Mouse (Mus musculus) limb, embryonic 14.5 days (tissue): ENCODE results near the gene Gabra4. TPM values are rescaled to one million over a fixed set of nuclear protein-coding genes. Genes with fewer than 3 reads are reported as not detected.

Source experiments
- ATAC-seq: fragments of 200-750 bp; cut with Nextera tagmentation; 2 replicates; pipeline ENCODE4 v1.8.0; 2017; ENCODE audit warnings: low read depth, moderate number of reproducible peaks, moderate TSS enrichment; ENCODE audit not compliant: low FRiP score
- DNase-seq: peaks from one replicate; pipeline ENCODE4 v3.0.0-alpha.2; 2015; ENCODE audit warnings: low spot score
- H3K27ac ChIP-seq: fragments of 300-500 bp; sonication (generic); replicated peaks from 2 replicates; pipeline ENCODE4 v1.5.1; 2014; ENCODE audit warnings: low read depth, mild to moderate bottlenecking, low read length, moderate library complexity, mixed read lengths
- H3K27me3 ChIP-seq: fragments of 300-500 bp; sonication (generic); 2 replicates; pipeline ENCODE4 v1.6.1; 2014; ENCODE audit warnings: low read length, mixed read lengths; ENCODE audit not compliant: control insufficient read depth, insufficient read depth
- H3K36me3 ChIP-seq: fragments of 300-500 bp; sonication (generic); 2 replicates; pipeline ENCODE4 v1.6.1; 2014; ENCODE audit warnings: mild to moderate bottlenecking, low read length, moderate library complexity, mixed read lengths; ENCODE audit not compliant: control insufficient read depth, insufficient read depth
- H3K4me1 ChIP-seq: fragments of 300-500 bp; sonication (generic); 2 replicates; pipeline ENCODE4 v1.6.1; 2014; ENCODE audit warnings: antibody characterized with exemption, low read length, mixed read lengths; ENCODE audit not compliant: control insufficient read depth, insufficient read depth
- H3K4me2 ChIP-seq: fragments of 300-500 bp; sonication (generic); replicated peaks from 2 replicates; pipeline ENCODE4 v1.6.1; 2014; ENCODE audit warnings: low read depth, mild to moderate bottlenecking, low read length, moderate library complexity; ENCODE audit not compliant: severe bottlenecking
- H3K4me3 ChIP-seq: fragments of 300-500 bp; sonication (generic); replicated peaks from 2 replicates; pipeline ENCODE4 v1.5.1; 2014; ENCODE audit warnings: low read length
- H3K9ac ChIP-seq: fragments of 300-500 bp; sonication (generic); 2 replicates; pipeline ENCODE4 v1.6.1; 2014; ENCODE audit warnings: mild to moderate bottlenecking, low read depth, low read length, moderate library complexity; ENCODE audit not compliant: severe bottlenecking
- H3K9me3 ChIP-seq: fragments of 300-500 bp; sonication (generic); 2 replicates; pipeline ENCODE4 v1.6.1; 2016; ENCODE audit warnings: low read length; ENCODE audit not compliant: control insufficient read depth
- POLR2A ChIP-seq: fragments of 200-500 bp; IDR thresholded peaks from 2 replicates; pipeline ENCODE4 v1.8.0; 2012; ENCODE audit warnings: inconsistent platforms, mild to moderate bottlenecking, moderate library complexity, borderline replicate concordance; ENCODE audit not compliant: insufficient read depth, insufficient read length; ENCODE audit errors: extremely low read depth
- WGBS: fragments of 180-500 bp; shearing (Covaris S2); extraction: QIAGEN DNeasy Blood & Tissue Kit; methylation state at CpG from one replicate; pipeline ENCODE4 v1.1.7; 2014; 5-methylcytosine and 5-hydroxymethylcytosine counted together
- polyA plus RNA-seq, 2 experiments: library from polyadenylated mRNA; depleted of rRNA in 1 of 2; stranded (reverse) in 1 of 2; unstranded in 1 of 2; fragments of >200 nt; fragmentation: Nextera tagmentation in 1 of 2; extraction: Ambion mirVana in 1 of 2; gene quantifications; 2 replicates each; pipeline versions ENCODE4 v1.2.1 to v1.2.3; 2012 to 2014

Gene Gabra4
- polyA plus RNA-seq, 2 experiments, result 2.2 to 6.0 TPM

DNA sequence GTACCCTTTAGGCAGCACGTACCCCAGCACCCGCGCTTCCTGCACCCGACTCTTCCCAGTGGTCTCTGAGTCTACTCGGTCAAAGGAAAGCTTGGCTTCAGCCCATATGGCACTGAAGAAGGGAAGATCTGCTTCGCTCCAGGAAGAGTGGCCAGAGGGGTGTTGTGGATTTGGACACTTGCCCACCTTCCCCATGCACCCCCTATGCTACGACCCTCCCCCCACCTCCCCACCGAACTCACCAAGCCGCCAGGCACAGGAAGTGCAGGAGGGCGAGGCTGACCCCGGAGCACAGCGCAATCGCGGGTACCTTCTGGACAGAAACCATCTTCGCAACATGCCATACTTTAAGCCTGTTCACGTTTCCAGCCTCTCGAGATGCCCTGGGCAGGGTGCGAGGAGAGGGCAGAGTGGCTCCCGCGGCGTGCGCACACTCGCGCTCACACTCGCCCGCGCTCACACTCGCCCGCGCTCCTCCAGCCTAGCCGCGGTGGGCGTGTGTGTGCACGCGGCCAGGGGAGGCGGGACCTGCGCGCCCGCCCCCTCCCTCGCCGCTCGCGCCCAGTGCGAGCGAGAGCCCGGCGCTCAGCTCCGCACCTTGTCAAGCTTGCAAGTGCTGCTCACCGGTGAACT is 510 bp downstream of the Gabra4 start, which contains the start of gene Gabrb1:
TSS of gene Gabrb1 (plus strand) at position 632 of the 633 bp plus-strand sequence.
- Histone ChIP-seq H3K36me3 (no peaks in the 10 kb centered on the region), H3K4me1 (no peaks in the 10 kb centered on the region), H3K27me3 (peaks cover 21% of the 10 kb centered on the region), H3K4me3 (peak within 1 kb of the TSS; percentile 53), H3K9me3 (no peaks in the 10 kb centered on the region), H3K27ac (no peak within 1 kb of the TSS), H3K9ac (peak within 1 kb of the TSS; percentile 48), H3K4me2 (peak within 1 kb of the TSS; percentile 96)
- WGBS, result 5% methylated on average over 25 of the region's 49 CpGs
- peak; percentile 16 for DNase-seq
- no peak for TF ChIP-seq POLR2A
- ATAC-seq, result peak; percentile 86

DNA sequence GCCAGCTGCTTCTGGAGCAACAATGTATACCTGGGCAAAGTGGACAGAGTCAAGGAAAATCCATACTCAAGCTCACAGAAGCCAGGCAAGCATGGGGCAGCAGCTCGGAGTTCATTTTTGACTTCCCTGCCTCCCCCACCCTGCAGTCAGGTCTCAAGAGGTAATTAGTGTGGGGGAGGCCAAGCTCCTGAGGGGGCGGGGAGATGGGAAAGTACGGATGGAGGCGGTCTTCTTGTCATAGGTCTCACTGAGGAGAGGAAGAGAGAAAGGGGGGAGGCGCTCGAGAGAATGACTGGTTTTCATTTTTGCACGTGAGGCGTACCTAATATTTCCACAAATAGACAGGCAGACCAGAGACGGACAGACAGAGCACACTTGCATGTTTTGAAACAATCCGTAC is 1.3 kb downstream of the Gabra4 start:
- ATAC-seq (no peak), DNase-seq (no peak)
- Histone ChIP-seq H3K4me2 (peak overlapping the region; percentile 96), H3K36me3 (no peaks in the 10 kb centered on the region), H3K27me3 (peaks cover 21% of the 10 kb centered on the region), H3K9ac (no peak overlapping the region), H3K4me1 (no peaks in the 10 kb centered on the region), H3K4me3 (peak overlapping the region; percentile 53; the same call in 1 of the 2 replicates), H3K27ac (no peak overlapping the region), H3K9me3 (no peaks in the 10 kb centered on the region)
- no peak for TF ChIP-seq POLR2A
- WGBS, result 7% methylated on average over 10 of the region's 10 CpGs

DNA sequence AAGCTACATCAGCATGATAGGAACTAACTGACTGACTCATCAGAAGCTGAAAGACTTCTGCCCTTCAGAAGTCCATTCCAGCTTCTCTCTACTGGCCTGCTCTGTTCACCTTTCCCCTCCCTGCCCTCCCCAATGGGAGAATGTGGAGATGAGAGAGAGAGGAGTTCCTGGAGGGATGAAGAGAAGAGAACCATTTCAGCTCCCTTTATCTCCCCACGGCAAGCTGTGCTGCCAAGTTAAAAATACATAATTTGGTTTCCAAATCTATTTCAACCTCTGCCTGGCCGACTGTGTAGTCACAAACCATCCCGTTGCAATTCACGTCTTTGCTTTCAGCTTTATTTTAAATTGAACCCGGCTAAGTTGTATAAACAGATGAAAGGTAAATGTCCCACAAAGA is 4.1 kb downstream of the Gabra4 start:
- H3K27me3 ChIP-seq, result peaks cover 21% of the 10 kb centered on the region
- no peak overlapping the region for H3K4me3 ChIP-seq
- no peak for DNase-seq
- no peak overlapping the region for H3K27ac ChIP-seq
- H3K9me3 ChIP-seq, result no peaks in the 10 kb centered on the region
- H3K4me2 ChIP-seq, result no peak overlapping the region
- no peaks in the 10 kb centered on the region for H3K4me1 ChIP-seq
- 84% methylated on average over 5 of the region's 5 CpGs for WGBS
- no peak for TF ChIP-seq POLR2A
- no peak overlapping the region for H3K9ac ChIP-seq
- ATAC-seq, result no peak
- no peaks in the 10 kb centered on the region for H3K36me3 ChIP-seq

DNA sequence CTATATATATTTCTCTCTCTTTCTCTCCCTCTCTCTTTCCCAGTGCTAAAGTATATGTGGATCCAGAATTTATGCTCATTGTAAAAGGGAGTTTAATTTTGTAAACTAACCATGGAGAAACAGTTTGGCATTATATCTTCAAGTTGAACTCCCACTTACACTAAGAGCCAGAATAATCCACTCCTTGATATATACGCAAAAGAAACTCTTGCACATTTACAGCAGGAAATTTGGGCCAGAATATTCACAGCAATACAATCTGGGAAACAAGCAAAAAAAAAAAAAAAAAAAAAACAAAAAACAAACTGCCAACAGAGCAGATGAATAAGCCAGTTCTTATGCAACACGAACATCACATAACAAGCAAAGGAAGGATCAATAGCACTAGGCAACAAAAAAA is 10.0 kb downstream of the Gabra4 start:
- H3K4me3 ChIP-seq, result no peak overlapping the region
- H3K27ac ChIP-seq, result no peak overlapping the region
- ATAC-seq, result no peak
- 86% methylated on average over 2 of the region's 2 CpGs for WGBS
- no peaks in the 10 kb centered on the region for H3K9me3 ChIP-seq
- DNase-seq, result no peak
- no peak overlapping the region for H3K9ac ChIP-seq
- H3K4me1 ChIP-seq, result no peaks in the 10 kb centered on the region
- no peak overlapping the region for H3K4me2 ChIP-seq
- H3K27me3 ChIP-seq, result no peaks in the 10 kb centered on the region
- TF ChIP-seq POLR2A, result no peak
- no peaks in the 10 kb centered on the region for H3K36me3 ChIP-seq

DNA sequence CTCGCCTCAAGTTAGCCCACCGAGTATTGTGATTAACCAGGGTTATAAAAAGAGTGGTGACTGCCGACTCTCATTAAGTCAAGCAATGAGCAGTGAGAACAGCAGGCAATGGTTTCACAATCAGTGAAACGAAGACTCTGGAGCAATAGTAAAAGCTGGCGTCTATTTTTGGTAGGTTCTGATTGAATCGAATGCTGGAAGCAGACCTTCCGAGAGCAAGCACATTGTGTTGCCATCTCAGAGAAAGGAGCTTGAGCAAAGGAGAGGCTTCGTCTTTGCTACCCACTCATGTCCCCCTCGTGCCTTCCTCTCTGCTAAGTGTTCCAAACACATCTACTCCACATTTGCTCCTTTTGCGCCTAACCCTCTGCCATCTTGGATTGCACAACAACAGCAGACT is 18.3 kb downstream of the Gabra4 start:
- 64% methylated on average over 10 of the region's 10 CpGs for WGBS
- ATAC-seq, result no peak
- no peak for TF ChIP-seq POLR2A

DNA sequence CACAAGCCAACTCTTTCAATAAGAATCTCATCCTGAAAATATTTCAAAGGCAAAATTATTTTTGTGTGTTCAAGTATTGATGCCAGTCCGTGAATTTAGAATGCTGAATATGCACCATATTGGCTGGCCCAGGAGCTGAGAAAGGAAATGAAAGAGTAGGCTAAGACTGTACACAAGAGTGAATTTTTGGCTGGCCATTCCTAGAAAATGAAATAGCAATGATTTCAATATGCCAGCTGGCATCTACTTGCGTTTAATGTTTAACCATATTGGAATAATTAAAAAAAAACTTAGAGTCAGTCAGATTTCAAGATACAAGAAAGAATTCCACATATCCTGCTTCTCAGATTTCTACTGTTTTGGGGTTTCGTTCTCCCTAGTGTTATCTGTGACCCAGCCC is 30.3 kb downstream of the Gabra4 start:
- H3K4me3 ChIP-seq, result no peak overlapping the region
- no peaks in the 10 kb centered on the region for H3K4me1 ChIP-seq
- DNase-seq (no peak), ATAC-seq (no peak)
- H3K27ac ChIP-seq, result no peak overlapping the region
- no peak overlapping the region for H3K9ac ChIP-seq
- no peaks in the 10 kb centered on the region for H3K27me3 ChIP-seq
- TF ChIP-seq POLR2A, result no peak
- WGBS, result 79% methylated on average over 3 of the region's 3 CpGs
- H3K4me2 ChIP-seq, result no peak overlapping the region
- no peaks in the 10 kb centered on the region for H3K9me3 ChIP-seq
- H3K36me3 ChIP-seq, result no peaks in the 10 kb centered on the region

More for the DNA sequence above, 18.3 kb downstream of the Gabra4 start:
- Histone ChIP-seq H3K4me3 (no peak overlapping the region), H3K27me3 (no peaks in the 10 kb centered on the region), H3K36me3 (no peaks in the 10 kb centered on the region), H3K4me2 (no peak overlapping the region), H3K4me1 (no peaks in the 10 kb centered on the region), H3K9me3 (no peaks in the 10 kb centered on the region), H3K9ac (no peak overlapping the region), H3K27ac (no peak overlapping the region)
- DNase-seq, result no peak
